Mouse (Mus musculus) G1E (cell line): ENCODE results near the gene Macrod2. TPM values are rescaled to one million over a fixed set of nuclear protein-coding genes. Genes with fewer than 3 reads are reported as not detected.

Experiments used
- ATAC-seq: 2 replicates; pipeline ENCODE4 v1.8.0; 2016; ENCODE audit warnings: mild to moderate bottlenecking; ENCODE audit not compliant: insufficient number of reproducible peaks, poor library complexity, low FRiP score, severe bottlenecking; ENCODE audit errors: extremely low read depth
- DNase-seq: peaks from one replicate; pipeline ENCODE4 v3.0.0; 2012; ENCODE audit warnings: low spot score
- H3K27me3 ChIP-seq: 2 replicates; pipeline ENCODE4 v1.6.1; 2012; ENCODE audit warnings: mild to moderate bottlenecking, low read length, inconsistent platforms; ENCODE audit not compliant: insufficient read depth
- H3K36me3 ChIP-seq: replicated peaks from 2 replicates; pipeline ENCODE3; 2012; ENCODE audit warnings: mild to moderate bottlenecking, inconsistent platforms
- H3K4me1 ChIP-seq: 2 replicates; pipeline ENCODE4 v1.6.1; 2012; ENCODE audit warnings: low read depth, low read length, inconsistent platforms, mixed read lengths; ENCODE audit not compliant: insufficient read depth
- H3K4me3 ChIP-seq: 2 replicates; pipeline ENCODE4 v1.5.1; 2012; ENCODE audit warnings: low read depth, mild to moderate bottlenecking, inconsistent platforms, low read length, moderate library complexity, mixed read lengths
- H3K9me3 ChIP-seq: replicated peaks from 2 replicates; pipeline ENCODE4 v1.6.1; 2012; ENCODE audit warnings: inconsistent platforms
- CTCF ChIP-seq: IDR thresholded peaks from 2 replicates; pipeline ENCODE4 v1.5.1; 2012; ENCODE audit warnings: low read depth, low read length, inconsistent platforms, mixed read lengths
- GATA1 ChIP-seq: IDR thresholded peaks from 2 replicates; pipeline ENCODE4 v1.6.1; 2012; ENCODE audit warnings: borderline replicate concordance, low read length, inconsistent platforms, mixed read lengths
- GATA2 ChIP-seq: IDR thresholded peaks from 2 replicates; pipeline ENCODE4 v1.6.1; 2012; ENCODE audit warnings: low read depth, low read length, inconsistent platforms, borderline replicate concordance
- POLR2AphosphoS5 ChIP-seq: IDR thresholded peaks from 2 replicates; pipeline ENCODE4 v1.6.1; 2012; ENCODE audit warnings: low read depth, low read length, inconsistent platforms; ENCODE audit not compliant: insufficient replicate concordance
- TAL1 ChIP-seq: conservative IDR thresholded peaks from 2 replicates; pipeline ENCODE4 v1.6.1; 2012; ENCODE audit warnings: low read depth, low read length, inconsistent platforms, mixed read lengths
- polyA plus RNA-seq: library from polyadenylated mRNA; stranded (reverse); fragments of >175 nt; gene quantifications from 2 replicates; pipeline ENCODE4 v1.2.3, GENCODE M21; 2012
- total RNA-seq, 2 experiments: library from RNA; stranded (forward) in 1 of 2; stranded (reverse) in 1 of 2; fragments of 200-1000 nt in 1 of 2; fragments of >200 nt in 1 of 2; fragmentation: Nextera tagmentation in 1 of 2; gene quantifications; 2 replicates each; pipeline ENCODE4 v1.2.3; 2014 to 2017

The Macrod2 gene
- total and polyA plus RNA-seq, 3 experiments: 0.38 TPM; not detected in 2

DNA sequence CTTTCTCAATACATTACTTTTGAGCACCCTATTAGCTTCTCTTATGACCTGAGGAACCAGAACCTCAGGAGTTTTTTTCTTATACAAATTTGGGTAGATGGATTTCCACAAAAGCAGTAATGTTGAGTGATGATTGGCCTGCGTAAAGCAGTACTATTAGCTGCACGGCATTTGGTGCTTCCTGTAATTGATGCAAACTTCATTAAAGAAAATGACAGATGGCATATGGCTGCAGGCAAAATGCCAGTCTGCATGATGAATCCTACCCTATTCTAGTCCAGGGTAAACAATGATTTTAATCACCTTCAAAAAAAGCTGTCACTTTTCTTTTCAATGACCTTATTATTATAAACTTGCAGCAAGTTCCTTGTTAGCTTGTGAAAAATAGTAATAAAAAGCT is 822.4 kb downstream of the Macrod2 start:
- TF ChIP-seq GATA1 (no peak), TAL1 (no peak), CTCF (no peak), GATA2 (no peak), POLR2AphosphoS5 (no peak)
- H3K4me1 ChIP-seq: no peaks in the 10 kb centered on the region
- ATAC-seq: no peak

DNA sequence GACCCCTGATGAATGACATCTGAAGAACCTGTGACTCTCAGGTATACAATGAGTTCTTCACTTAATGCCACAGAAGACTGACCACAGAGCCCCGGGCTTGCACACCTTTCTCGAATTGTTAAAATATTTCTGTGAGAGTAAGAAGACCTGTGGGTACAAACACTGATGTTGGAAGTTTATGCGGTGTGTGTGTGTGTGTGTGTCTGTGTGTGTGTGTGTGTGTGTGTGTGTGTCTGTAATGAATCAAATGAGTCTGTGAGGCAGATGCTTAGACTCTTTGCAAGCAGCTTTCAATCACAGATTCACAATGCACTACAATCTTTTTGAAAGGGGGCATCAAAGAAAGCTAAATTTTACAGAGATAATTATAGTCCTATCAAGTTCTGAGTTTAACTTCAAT is 822.8 kb downstream of the Macrod2 start:
- peaks cover 4% of the 10 kb centered on the region for H3K9me3 ChIP-seq
- TF ChIP-seq GATA1 (no peak), POLR2AphosphoS5 (no peak), CTCF (no peak), GATA2 (no peak), TAL1 (no peak)

More for the DNA sequence above, 822.4 kb downstream of the Macrod2 start:
- Histone ChIP-seq H3K36me3 (no peaks in the 10 kb centered on the region), H3K9me3 (peaks cover 4% of the 10 kb centered on the region), H3K4me3 (no peak overlapping the region), H3K27me3 (no peaks in the 10 kb centered on the region)
- no peak for DNase-seq

DNA sequence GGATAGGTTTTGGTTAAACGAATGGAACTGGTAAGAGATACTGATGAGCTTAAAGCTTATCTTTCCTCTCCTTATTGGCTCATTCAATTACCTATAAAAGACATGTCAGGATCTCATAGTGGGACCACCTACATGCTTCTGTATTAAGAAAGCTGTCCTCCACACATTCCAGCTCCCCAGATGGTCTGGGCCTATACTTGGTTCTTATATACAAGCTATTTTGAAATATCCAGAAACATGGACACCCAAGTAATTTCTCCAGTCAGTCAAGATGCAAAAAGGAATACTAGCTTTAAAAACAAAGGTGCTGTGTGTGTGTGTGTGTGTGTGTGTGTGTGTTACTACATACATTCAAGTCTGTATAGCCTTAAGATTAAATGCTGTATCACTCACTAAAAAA is 833.7 kb downstream of the Macrod2 start:
- H3K4me3 ChIP-seq: no peak overlapping the region
- H3K27me3 ChIP-seq: no peaks in the 10 kb centered on the region
- TF ChIP-seq POLR2AphosphoS5 (no peak), GATA2 (no peak), GATA1 (no peak), TAL1 (no peak), CTCF (no peak)
- H3K9me3 ChIP-seq: peaks cover 2% of the 10 kb centered on the region
- H3K36me3 ChIP-seq: no peaks in the 10 kb centered on the region
- H3K4me1 ChIP-seq: no peaks in the 10 kb centered on the region
- no peak for ATAC-seq
- no peak for DNase-seq

More for the DNA sequence above, 822.8 kb downstream of the Macrod2 start:
- Histone ChIP-seq H3K27me3 (no peaks in the 10 kb centered on the region), H3K36me3 (no peaks in the 10 kb centered on the region), H3K4me3 (no peak overlapping the region), H3K4me1 (no peaks in the 10 kb centered on the region)
- ATAC-seq (no peak), DNase-seq (no peak)

DNA sequence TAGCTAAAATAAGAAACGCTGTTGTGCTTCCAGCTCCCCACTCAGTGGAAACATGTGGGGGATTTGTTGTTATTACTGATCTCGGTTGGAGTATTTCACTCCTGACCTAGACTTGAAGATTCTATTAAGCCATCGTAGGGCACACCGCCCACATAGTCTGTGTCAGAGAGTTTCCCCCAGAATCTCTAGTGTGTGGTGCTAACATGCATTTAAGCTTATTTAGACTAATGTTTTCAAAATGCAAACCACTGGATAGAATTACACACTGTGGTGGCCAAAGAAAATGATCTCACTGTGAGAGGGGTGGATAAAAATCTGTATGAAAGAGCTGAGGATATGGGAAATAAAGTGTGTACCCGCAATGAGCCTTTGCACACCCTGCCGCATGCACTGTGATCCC is 834.7 kb downstream of the Macrod2 start:
- H3K27me3 ChIP-seq: no peaks in the 10 kb centered on the region
- H3K36me3 ChIP-seq: no peaks in the 10 kb centered on the region
- H3K9me3 ChIP-seq: peaks cover 2% of the 10 kb centered on the region
- H3K4me1 ChIP-seq: no peaks in the 10 kb centered on the region
- TF ChIP-seq POLR2AphosphoS5 (no peak), GATA2 (no peak), CTCF (no peak), TAL1 (no peak), GATA1 (no peak)
- no peak for DNase-seq
- no peak overlapping the region for H3K4me3 ChIP-seq
- ATAC-seq: no peak

DNA sequence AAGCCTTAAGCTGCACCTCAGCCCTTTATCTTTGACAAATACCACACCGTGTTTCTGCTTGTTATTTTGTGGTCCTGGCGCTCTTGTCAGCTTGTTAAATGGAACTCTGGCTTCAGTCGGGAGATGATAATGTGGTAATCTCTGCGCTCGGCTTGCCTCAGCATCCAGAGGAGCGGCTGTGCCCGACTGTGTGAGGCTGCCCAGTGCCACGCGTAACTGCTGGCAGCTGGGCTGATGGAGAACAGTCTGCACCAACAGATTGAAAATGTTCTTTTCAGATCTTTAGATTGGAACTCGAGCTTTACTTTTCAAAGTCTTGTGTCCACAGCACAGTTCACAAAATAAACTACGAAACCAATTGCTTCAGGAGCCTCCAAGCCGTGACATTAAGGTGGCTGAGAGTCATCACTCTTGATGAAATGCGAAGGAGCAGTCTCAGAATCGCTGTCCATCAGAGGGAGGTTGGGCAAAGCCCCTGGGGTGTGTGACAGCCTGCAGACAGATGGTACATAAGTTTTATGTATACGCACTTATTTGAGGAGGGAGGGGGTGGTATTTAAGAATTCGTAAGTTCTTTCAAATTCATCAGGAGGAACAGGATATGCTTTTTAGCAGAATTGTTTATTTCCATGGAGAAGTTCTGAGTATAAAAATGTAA is 836.0 kb downstream of the Macrod2 start:
- DNase-seq (no peak), ATAC-seq (no peak)
- no peak overlapping the region for H3K4me3 ChIP-seq
- H3K36me3 ChIP-seq: no peaks in the 10 kb centered on the region
- no peaks in the 10 kb centered on the region for H3K4me1 ChIP-seq
- H3K27me3 ChIP-seq: no peaks in the 10 kb centered on the region
- H3K9me3 ChIP-seq: peaks cover 2% of the 10 kb centered on the region
- no peak for TF ChIP-seq CTCF
- TF ChIP-seq GATA1: no peak
- no peak for TF ChIP-seq GATA2
- TF ChIP-seq POLR2AphosphoS5: no peak
- no peak for TF ChIP-seq TAL1

DNA sequence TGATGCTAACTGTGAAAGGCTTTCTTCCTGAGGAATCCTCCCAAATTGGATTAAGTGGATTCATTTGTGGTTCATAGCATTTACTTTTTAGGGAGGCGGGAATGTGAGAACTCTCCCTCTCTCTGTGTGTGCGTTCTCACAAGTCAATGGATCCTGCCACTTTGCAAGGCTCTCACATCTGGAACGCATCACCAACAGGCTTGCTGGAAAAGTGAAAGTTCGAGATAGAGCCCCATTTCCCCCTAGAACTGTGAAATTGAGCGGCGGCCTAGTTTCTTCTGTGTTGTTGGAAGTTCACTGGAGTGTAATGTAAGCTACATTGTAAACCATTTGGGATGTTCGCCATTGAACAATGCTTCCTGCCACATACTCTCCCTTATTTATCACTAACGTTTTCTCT is 839.2 kb downstream of the Macrod2 start:
- TF ChIP-seq GATA2 (no peak), CTCF (no peak), POLR2AphosphoS5 (no peak), TAL1 (no peak), GATA1 (no peak)
- H3K4me1 ChIP-seq: no peaks in the 10 kb centered on the region
- no peak overlapping the region for H3K4me3 ChIP-seq
- H3K36me3 ChIP-seq: no peaks in the 10 kb centered on the region
- ATAC-seq (no peak), DNase-seq (no peak)
- peaks cover 2% of the 10 kb centered on the region for H3K9me3 ChIP-seq
- no peaks in the 10 kb centered on the region for H3K27me3 ChIP-seq

DNA sequence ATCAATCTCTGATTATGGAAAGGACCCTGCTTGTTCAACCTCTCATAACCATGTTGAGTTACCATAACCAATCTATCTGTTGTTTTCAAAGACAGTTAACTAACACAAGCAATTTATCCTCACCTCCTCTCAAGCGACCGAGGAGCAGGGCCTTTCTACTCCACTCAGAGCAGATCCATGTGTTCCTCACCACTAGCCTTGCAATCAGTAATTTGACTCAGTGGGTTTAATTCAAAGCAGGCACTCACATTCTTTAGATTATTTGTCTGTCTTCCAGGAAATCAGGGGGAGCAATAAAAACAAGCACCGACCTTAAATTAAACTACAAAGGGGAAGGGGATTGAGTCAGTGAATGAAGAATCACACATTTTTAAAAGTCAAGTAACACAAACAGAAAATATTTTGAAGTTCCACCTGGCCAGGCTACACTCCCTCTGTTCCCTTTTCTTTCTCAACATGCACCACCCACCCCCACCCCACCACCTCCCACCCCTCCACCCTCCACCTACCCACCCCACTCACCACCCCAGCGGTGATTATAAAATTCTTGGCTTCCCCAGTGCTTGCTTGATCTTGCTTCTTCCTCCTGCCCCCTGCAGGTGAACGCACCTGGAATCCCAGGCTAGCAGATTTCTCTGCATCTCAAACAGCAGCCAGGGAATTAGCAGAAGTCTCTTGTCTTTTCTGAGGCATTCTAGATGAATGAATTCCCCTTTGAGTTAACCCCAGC is 839.8 kb downstream of the Macrod2 start:
- Histone ChIP-seq H3K27me3 (no peaks in the 10 kb centered on the region), H3K4me3 (no peak overlapping the region), H3K9me3 (peaks cover 2% of the 10 kb centered on the region), H3K36me3 (no peaks in the 10 kb centered on the region), H3K4me1 (no peaks in the 10 kb centered on the region)
- no peak for ATAC-seq
- TF ChIP-seq GATA1: no peak
- TF ChIP-seq CTCF: no peak
- no peak for TF ChIP-seq TAL1
- DNase-seq: no peak
